15 mouse cellular contexts compared by ENCODE assay signal in the genomic region with DNA sequence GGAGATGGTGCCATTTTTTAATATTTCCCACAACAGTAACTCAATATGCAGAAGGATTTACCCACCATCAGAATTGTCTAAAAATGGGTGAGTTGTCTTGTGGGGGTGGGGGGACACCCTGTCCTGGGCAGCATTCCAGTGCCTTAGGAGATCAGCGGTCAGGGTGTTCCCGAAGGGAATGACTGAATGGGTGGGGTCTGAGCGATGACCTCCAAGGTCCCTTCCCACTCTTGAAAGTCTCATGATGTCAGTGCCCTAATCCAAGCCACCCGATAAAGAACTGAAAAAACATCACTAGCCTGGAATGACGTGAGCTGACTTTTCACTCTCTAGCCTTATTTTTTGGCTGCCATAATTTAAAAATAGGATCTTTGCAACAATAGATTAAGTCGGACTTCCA. TPM values are rescaled to one million over a fixed set of nuclear protein-coding genes. Genes with fewer than 3 reads are reported as not detected.
DNase-seq lines count a peak whose midpoint lies in the region; ATAC-seq and TF ChIP-seq lines count a peak whose summit lies in the region.
"Had no signal": no experiment of that assay in that cellular context is flagged by ENCODE, and none has a peak within 500 bp of the region (broad histone marks: within the 10 kb centered on the region; RNA-seq: fewer than 3 reads in every experiment).

No protein-coding gene starts in this region.

- H3K4me2 ChIP-seq in kidney, postnatal 0 days (ENCODE audit: low read length) = no peak overlapping the region
- no peak overlapping the region for H3K4me2 ChIP-seq in lung, embryonic 16.5 days (ENCODE audit: low read depth, low read length)
- H3K4me2 ChIP-seq: hindbrain, embryonic 12.5 days; limb, embryonic 15.5 days had no signal

- H3K4me1 ChIP-seq in kidney, postnatal 0 days (replicated peaks; ENCODE audit: insufficient read depth, low read length) = 0 out of 2 replicates have a peak, but pooled peaks cover 6% of the 10 kb centered on the region
- H3K4me1 ChIP-seq in lung, embryonic 16.5 days (replicated peaks; ENCODE audit: control insufficient read depth, insufficient read depth, low read length) = peaks cover 16% of the 10 kb centered on the region
- H3K4me1 ChIP-seq in hindbrain, embryonic 10.5 days (replicated peaks) = peaks cover 15% of the 10 kb centered on the region
- H3K4me1 ChIP-seq: megakaryocyte, embryonic 14.5 days had no signal

- no peak for TF ChIP-seq CTCF in gastrocnemius, adult 2 months (IDR thresholded peaks at IDR 0.05)
- TF ChIP-seq CTCF in kidney, postnatal 0 days (IDR thresholded peaks at IDR 0.05; ENCODE audit: low read depth) = no peak

- no peaks in the 10 kb centered on the region for H3K9me3 ChIP-seq in kidney, postnatal 0 days (replicated peaks; ENCODE audit: low read length)
- no peaks in the 10 kb centered on the region for H3K9me3 ChIP-seq in lung, embryonic 16.5 days (ENCODE audit: control insufficient read depth, low read length)
- H3K9me3 ChIP-seq in hindbrain, embryonic 10.5 days = no peaks in the 10 kb centered on the region
- H3K9me3 ChIP-seq: embryonic facial prominence, embryonic 10.5 days; hindbrain, embryonic 12.5 days; limb, embryonic 15.5 days had no signal

- H3K4me3 ChIP-seq in gastrocnemius, adult 2 months = peak overlapping the region; percentile 38
- H3K4me3 ChIP-seq in kidney, postnatal 0 days (replicated peaks; ENCODE audit: low read depth, low read length) = no peak overlapping the region
- no peak overlapping the region for H3K4me3 ChIP-seq in lung, embryonic 16.5 days (ENCODE audit: low read length)
- H3K4me3 ChIP-seq in hindbrain, embryonic 10.5 days = no peak overlapping the region
- H3K4me3 ChIP-seq: embryonic facial prominence, embryonic 10.5 days; hindbrain, embryonic 12.5 days; limb, embryonic 15.5 days; megakaryocyte, embryonic 14.5 days had no signal

- intact Hi-C loops in gastrocnemius, adult 2 months (cut with DNase I) = no loop called here
- intact Hi-C loops in gastrocnemius, postnatal 14 days (cut with DNase I; ENCODE audit: low total_unique reads) = no loop called here

- no peak for ATAC-seq in kidney, postnatal 0 days (replicated peaks; ENCODE audit: low FRiP score, low read depth)
- ATAC-seq in lung, embryonic 16.5 days (ENCODE audit: low read depth) = no peak

- peak; percentile 42 for DNase-seq in gastrocnemius, adult 2 months
- no peak for DNase-seq in gastrocnemius, postnatal 14 days
- DNase-seq in kidney, postnatal 0 days (ENCODE audit: low spot score) = no peak
- DNase-seq in kidney, postnatal 14 days = no peak
- peak; percentile 53 to 72 for DNase-seq in heart, adult 9 months (ENCODE audit: low spot score in 2 of 2)
- DNase-seq in spleen, postnatal 36 days (ENCODE audit: low spot score in 2 of 2) = no peak
- DNase-seq in hindbrain, embryonic 10.5 days (ENCODE audit: low spot score) = no peak
- DNase-seq: cerebellum, adult 9-11 months; thymus, postnatal 36 days had no signal

- peak overlapping the region; percentile 75 for H3K27ac ChIP-seq in gastrocnemius, adult 2 months
- H3K27ac ChIP-seq in kidney, postnatal 0 days = peak overlapping the region; percentile 73; the same call in 1 of the 2 replicates
- H3K27ac ChIP-seq in lung, embryonic 16.5 days (ENCODE audit: low read length) = peak overlapping the region; percentile 77
- H3K27ac ChIP-seq in hindbrain, embryonic 10.5 days = no peak overlapping the region
- H3K27ac ChIP-seq: embryonic facial prominence, embryonic 10.5 days; hindbrain, embryonic 12.5 days had no signal

- no peaks in the 10 kb centered on the region for H3K27me3 ChIP-seq in kidney, postnatal 0 days (ENCODE audit: insufficient read depth, low read length)
- H3K27me3 ChIP-seq in lung, embryonic 16.5 days (ENCODE audit: control insufficient read depth, insufficient read depth, low read depth, low read length) = no peaks in the 10 kb centered on the region
- no peaks in the 10 kb centered on the region for H3K27me3 ChIP-seq in hindbrain, embryonic 10.5 days (ENCODE audit: insufficient read depth, poor library complexity, severe bottlenecking)
- H3K27me3 ChIP-seq: hindbrain, embryonic 12.5 days; limb, embryonic 15.5 days had no signal

- no peak overlapping the region for H3K9ac ChIP-seq in kidney, postnatal 0 days (ENCODE audit: low read depth, low read length)
- H3K9ac ChIP-seq in lung, embryonic 16.5 days (ENCODE audit: low read length) = no peak overlapping the region
- H3K9ac ChIP-seq: hindbrain, embryonic 12.5 days; limb, embryonic 15.5 days had no signal

- H3K36me3 ChIP-seq in kidney, postnatal 0 days (ENCODE audit: insufficient read depth, low read length) = no peaks in the 10 kb centered on the region
- no peaks in the 10 kb centered on the region for H3K36me3 ChIP-seq in lung, embryonic 16.5 days (ENCODE audit: control insufficient read depth, insufficient read depth, low read length)
- no peaks in the 10 kb centered on the region for H3K36me3 ChIP-seq in hindbrain, embryonic 10.5 days
- H3K36me3 ChIP-seq: embryonic facial prominence, embryonic 10.5 days; G1E; hindbrain, embryonic 12.5 days; limb, embryonic 15.5 days had no signal

- 70% methylated on average over 6 of the region's 6 CpGs for WGBS in kidney, postnatal 0 days
- 62% methylated on average over 6 of the region's 6 CpGs for WGBS in lung, embryonic 16.5 days
- WGBS in hindbrain, embryonic 10.5 days = 92% methylated on average over 6 of the region's 6 CpGs

RNA-seq across cellular contexts. Expression of gene Adgrf5, which starts 5.0 kb away (rescaled TPM):
- 10 to 100 TPM; 78.8 to 85.4 TPM for total RNA-seq in gastrocnemius, adult 2 months (2021)
- 100 to 1,000 TPM in 1 of 2 experiments, 10 to 100 TPM in 1; 81.4 to 133 TPM for total RNA-seq in gastrocnemius, postnatal 14 days (2021)
- polyA plus RNA-seq in kidney, postnatal 0 days (2015; fragmentation: Nextera tagmentation; extraction: Ambion mirVana) = 15.4 and 17.3 TPM in 2 replicates
- polyA plus RNA-seq in lung, embryonic 16.5 days (2015; fragmentation: Nextera tagmentation; extraction: Ambion mirVana) = 34.5 and 34.9 TPM in 2 replicates
- polyA plus RNA-seq in hindbrain, embryonic 10.5 days (2016; fragmentation: Nextera tagmentation; extraction: Ambion mirVana) = 6.4 and 6.7 TPM in 2 replicates
- polyA plus RNA-seq: G1E had no signal

Comparison
In these comparisons a context has a peak if more than half of its experiments do, and no peak if none do; other contexts are left out.
1. DNase-seq: peak in gastrocnemius, adult 2 months (single experiment) and heart, adult 9 months (2 of 2); none in gastrocnemius, postnatal 14 days (single experiment), kidney, postnatal 0 days (single experiment), kidney, postnatal 14 days (single experiment), spleen, postnatal 36 days (0 of 2) and hindbrain, embryonic 10.5 days (single experiment).